Mouse (Mus musculus): ENCODE data around the gene Alox12.

DNA sequence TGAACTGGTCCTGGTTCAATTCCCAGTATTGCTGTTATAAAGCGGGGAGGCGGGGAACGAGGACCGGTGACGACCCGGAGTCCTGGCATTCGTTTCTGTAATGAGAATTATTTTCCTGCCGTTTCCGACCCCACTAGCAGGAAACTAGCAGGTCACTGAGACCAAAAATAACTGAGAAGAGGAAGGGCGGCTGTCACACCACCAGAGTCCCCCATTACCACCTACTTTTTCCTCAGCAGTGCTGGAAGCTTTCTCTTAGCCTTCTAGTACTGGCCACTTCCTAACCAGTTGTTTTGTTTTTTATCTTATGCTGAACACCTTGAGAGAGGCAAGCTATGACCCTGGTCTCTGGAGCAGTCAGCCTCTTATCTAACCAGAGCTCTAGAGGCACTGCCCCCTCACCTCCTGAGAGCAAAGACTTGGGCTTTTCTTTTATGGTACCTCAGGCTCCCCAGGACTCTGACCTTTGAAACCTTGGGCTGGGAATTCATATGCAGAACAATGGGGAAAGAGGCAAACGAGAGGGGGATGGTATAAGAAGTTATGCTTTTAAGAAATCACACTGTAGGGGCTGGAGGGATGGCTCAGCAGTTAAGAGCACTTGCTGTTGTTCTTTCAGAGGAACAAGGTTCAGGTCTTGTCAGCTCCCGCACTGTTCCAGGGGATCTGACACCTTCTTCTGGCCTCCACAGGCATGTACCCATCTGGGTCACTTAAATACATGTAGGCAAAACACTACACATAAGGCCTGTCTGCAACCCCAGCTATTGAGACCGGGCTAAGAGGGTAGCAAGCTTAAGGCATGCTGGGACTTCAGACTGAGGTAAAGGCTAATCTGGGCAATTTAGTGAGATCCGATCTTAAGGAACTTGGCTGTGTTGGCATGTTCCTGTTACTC, 33.3 kb downstream of the Alox12 start:
- no peak for TF ChIP-seq POLR2A (IDR thresholded peaks at IDR 0.05; ENCODE audit: borderline replicate concordance, extremely low read depth, insufficient read depth, insufficient read length, poor library complexity, severe bottlenecking)
- TF ChIP-seq CTCF (IDR thresholded peaks at IDR 0.05; ENCODE audit: borderline replicate concordance, extremely low read depth, insufficient read depth, insufficient read length): no peak

Measured in brain, embryonic 14.5 days (tissue).